Mouse (Mus musculus) adrenal gland, adult 2 months (tissue): ENCODE data around the gene Mrgpra2a. TPM values are rescaled to one million over a fixed set of nuclear protein-coding genes. Genes with fewer than 3 reads are reported as not detected.
"Not testable (repeated sequence)": the region's sequence is repeated elsewhere in the genome, so short reads cannot be mapped to it uniquely, and the experiment has no call there.

ENCODE experiments used
- DNase-seq: peaks from one replicate; pipeline ENCODE4 v3.0.0; 2021
- long read RNA-seq: library from polyadenylated mRNA; stranded (forward); transcript quantifications from one replicate; pipeline ENCODE4 v2.0.0, GENCODE M21; 2021
- polyA plus RNA-seq: library from polyadenylated mRNA; depleted of rRNA; stranded (reverse); fragments of >200 nt; gene quantifications from 2 replicates; pipeline ENCODE4 v1.2.3, GENCODE M21; 2012; rRNA removed
- total RNA-seq, 2 experiments: library from RNA; stranded (reverse); gene quantifications; 2 replicates each; pipeline ENCODE4 v1.2.3; 2021

Gene Mrgpra2a
- total RNA-seq (not detected), polyA plus RNA-seq (not detected in 2 replicates)
- long read RNA-seq, result 0 reads

DNA sequence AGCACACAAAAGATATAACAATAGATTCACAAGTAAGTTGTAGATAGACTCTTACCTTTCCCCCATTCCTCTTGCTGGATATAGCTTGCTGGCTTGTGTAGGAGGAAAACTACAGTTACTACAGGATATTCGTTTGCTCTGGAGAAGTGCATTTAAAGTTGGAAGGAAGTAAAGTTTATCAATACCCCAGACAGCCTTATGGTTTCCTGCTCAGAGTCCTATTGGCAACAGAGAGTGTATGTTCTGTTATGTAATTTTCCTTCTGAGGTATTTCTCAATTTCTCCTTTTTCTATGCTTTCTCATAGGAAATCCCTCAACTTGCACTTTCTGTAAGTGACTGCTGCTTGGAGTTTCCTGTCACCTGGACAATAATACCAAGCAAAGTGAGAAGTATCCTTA lies at the start of gene Mrgpra2a:
Gene Mrgpra2a (minus strand): TSS at position 125 of the 400 bp plus-strand sequence.
- DNase-seq, result not testable (repeated sequence)

DNA sequence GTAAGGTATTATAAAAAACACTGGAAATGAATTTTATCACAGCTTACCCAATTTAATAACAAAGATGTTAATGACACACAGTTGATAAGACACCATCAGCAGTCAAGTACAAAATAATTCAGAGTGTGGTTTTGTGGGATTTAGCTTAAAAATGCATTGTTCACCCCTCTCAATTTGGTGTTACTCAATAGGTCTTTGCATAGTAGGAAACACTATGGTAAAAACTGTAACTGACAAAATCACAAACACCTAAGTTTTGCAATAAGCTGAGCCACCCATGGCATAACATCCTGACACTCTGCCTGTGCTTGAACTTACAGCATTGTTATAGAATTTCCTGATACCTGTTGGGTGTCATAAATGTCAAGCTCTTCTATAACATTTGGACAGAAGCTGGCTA lies 39.3 kb upstream of the Mrgpra2a start:
- DNase-seq, result not testable (repeated sequence)

DNA sequence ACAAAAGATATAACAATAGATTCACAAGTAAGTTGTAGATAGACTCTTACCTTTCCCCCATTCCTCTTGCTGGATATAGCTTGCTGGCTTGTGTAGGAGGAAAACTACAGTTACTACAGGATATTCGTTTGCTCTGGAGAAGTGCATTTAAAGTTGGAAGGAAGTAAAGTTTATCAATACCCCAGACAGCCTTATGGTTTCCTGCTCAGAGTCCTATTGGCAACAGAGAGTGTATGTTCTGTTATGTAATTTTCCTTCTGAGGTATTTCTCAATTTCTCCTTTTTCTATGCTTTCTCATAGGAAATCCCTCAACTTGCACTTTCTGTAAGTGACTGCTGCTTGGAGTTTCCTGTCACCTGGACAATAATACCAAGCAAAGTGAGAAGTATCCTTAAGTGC lies 37.5 kb upstream of the Mrgpra2a start:
- not testable (repeated sequence) for DNase-seq

DNA sequence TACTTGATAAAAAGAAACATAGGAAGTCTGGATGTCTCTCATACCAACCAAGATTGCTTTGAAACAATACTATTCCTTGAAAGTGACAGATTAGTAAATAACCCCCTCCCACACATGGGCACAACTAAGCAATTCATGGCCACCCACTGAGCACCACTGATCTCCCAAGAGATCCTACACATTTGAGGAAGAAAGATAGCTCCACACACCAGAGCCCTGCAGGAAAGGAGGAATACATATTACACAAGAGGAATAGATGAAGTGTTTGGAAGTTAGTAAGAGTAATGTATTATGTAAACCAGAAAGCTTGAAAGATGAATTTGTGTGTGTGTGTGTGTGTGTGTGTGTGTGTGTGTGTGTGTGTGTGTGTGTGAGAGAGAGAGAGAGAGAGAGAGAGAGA lies 31.2 kb upstream of the Mrgpra2a start:
- DNase-seq, result not testable (repeated sequence)

DNA sequence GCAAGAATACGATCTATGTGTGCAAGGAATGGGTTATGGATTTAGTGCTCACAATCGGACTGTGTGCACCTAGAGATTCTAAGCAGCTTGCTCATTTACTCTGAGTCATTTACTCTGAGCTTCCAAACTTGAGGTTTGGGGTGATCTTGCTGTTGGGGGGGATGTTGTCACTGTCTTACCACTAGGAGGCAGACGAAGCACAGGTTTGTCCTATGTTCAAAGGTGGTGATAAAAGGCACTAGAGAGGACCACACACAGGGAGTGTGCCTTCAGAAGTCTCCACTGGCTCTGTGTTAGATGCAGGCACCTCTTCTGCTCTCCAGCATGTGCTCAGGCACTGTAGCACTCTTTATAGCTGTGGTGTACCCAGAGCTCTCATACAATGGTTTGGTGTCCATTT lies 22.0 kb upstream of the Mrgpra2a start:
- DNase-seq, result not testable (repeated sequence)

DNA sequence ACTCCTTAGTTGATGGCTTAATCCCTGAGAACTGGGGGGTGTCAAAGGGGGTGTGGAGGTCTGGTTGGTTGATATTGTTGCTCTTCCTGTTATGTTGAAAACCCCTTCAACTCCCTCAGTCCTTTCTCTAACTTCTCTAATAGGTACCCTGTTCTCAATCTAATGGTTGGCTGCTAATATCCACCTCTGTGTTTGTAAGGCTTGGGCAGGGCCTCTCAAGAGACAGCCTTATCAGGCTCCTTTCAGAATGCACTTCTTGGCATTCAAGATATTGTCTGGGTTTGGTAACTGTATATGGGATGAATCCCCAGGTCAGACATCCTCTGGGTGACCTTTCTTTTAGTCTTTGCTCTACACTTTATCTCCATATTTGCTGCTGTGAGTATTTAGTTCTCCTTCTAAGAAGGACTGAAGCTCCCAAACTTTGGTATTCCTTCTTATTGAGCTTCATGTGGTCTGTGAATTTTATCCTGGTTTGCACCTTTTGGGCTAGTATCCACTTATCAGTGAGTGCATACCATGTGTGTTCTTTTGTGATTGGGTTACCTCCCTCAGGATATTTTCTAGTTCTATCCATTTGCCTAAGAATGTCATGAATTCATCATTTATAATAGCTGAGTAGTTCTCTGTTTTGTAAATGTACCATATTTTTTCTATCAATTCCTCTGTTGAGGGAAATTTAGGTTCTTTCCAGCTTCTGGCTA lies 13.5 kb upstream of the Mrgpra2a start:
- DNase-seq, result not testable (repeated sequence)

DNA sequence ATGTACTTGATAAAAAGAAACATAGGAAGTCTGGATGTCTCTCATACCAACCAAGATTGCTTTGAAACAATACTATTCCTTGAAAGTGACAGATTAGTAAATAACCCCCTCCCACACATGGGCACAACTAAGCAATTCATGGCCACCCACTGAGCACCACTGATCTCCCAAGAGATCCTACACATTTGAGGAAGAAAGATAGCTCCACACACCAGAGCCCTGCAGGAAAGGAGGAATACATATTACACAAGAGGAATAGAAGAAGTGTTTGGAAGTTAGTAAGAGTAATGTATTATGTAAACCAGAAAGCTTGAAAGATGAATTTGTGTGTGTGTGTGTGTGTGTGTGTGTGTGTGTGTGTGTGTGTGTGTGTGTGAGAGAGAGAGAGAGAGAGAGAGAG lies 6.2 kb downstream of the Mrgpra2a start:
- not testable (repeated sequence) for DNase-seq

DNA sequence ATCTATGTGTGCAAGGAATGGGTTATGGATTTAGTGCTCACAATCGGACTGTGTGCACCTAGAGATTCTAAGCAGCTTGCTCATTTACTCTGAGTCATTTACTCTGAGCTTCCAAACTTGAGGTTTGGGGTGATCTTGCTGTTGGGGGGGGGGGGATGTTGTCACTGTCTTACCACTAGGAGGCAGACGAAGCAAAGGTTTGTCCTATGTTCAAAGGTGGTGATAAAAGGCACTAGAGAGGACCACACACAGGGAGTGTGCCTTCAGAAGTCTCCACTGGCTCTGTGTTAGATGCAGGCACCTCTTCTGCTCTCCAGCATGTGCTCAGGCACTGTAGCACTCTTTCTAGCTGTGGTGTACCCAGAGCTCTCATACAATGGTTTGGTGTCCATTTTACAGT lies 15.5 kb downstream of the Mrgpra2a start:
- DNase-seq, result not testable (repeated sequence)

DNA sequence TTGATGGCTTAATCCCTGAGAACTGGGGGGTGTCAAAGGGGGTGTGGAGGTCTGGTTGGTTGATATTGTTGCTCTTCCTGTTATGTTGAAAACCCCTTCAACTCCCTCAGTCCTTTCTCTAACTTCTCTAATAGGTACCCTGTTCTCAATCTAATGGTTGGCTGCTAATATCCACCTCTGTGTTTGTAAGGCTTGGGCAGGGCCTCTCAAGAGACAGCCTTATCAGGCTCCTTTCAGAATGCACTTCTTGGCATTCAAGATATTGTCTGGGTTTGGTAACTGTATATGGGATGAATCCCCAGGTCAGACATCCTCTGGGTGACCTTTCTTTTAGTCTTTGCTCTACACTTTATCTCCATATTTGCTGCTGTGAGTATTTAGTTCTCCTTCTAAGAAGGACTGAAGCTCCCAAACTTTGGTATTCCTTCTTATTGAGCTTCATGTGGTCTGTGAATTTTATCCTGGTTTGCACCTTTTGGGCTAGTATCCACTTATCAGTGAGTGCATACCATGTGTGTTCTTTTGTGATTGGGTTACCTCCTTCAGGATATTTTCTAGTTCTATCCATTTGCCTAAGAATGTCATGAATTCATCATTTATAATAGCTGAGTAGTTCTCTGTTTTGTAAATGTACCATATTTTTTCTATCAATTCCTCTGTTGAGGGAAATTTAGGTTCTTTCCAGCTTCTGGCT lies 24.0 kb downstream of the Mrgpra2a start:
- not testable (repeated sequence) for DNase-seq

DNA sequence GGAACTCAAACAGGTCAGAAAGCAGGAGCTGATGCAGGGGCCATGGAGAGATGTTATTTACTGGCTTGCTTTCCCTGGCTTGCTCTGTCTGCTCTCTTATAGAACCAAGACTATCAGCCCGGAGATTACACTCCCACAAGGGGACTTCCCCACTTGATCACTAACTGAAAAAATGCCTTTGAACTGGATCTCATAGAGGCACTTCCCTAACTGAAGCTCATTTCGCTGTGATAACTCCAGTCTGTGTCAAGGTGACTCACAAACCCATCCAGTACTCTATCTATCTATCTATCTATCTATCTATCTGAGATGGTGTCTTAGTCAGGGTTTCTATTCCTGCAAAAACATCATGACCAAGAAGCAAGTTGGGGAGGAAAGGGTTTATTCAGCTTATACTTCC lies 41.3 kb downstream of the Mrgpra2a start:
- no peak for DNase-seq

DNA sequence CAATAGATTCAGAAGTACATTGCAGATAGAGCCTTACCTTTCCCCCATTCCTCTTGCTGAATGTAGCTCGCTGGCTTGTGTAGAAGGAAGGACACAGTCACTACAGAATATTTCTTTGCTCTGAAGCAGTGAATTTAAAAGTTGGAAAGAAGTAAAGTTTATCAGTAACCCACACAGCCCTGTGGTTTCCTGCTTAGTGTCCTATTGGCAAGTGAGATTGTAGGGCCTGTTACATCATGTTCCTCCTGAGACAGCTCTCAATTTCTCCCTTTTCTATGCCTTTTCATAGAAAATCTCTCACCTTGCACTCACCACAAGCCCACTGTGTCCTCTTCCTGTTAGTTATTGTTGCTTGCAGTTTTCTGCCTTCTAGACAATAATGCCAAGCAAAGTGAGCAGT lies 42.4 kb downstream of the Mrgpra2a start:
- no peak for DNase-seq

DNA sequence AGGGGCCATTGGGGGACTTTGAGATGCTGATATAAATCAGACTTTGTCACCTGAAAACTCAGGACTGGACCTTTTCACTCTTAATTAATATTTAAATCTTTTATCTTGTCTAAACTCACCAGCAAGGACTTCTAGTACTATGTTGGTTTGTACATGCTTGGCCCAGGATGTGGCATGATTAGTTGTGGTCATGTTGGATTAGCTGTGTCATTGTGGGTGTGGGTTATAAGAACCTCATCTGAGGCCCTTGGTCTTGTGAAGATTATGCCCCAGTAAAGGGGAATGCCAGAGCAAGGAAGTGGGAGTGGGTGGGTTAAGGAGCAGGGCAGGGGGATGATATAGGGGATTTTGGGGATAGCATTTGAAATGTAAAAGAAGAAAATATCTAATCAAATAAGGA lies 50.8 kb downstream of the Mrgpra2a start:
- DNase-seq, result no peak

Other genes starting within 250 kb of the Mrgpra2a start
- gene Mrgpra6, start 247.2 kb downstream of the Mrgpra2a start, total RNA-seq, result not detected
- not detected in 2 replicates for gene Mrgpra6, start 247.2 kb downstream of the Mrgpra2a start, polyA plus RNA-seq
- gene Mrgpra9, start 199.3 kb downstream of the Mrgpra2a start, total RNA-seq, result not detected
- gene Mrgpra9, start 199.3 kb downstream of the Mrgpra2a start, polyA plus RNA-seq, result not detected in 2 replicates
- gene Mrgpra1, start 97.9 kb downstream of the Mrgpra2a start, total RNA-seq, result not detected
- not detected in 2 replicates for gene Mrgpra1, start 97.9 kb downstream of the Mrgpra2a start, polyA plus RNA-seq
- gene Mrgpra2b, start 76.7 kb upstream of the Mrgpra2a start, total RNA-seq, result not detected
- gene Mrgpra2b, start 76.7 kb upstream of the Mrgpra2a start, polyA plus RNA-seq, result 0.08 TPM in 1 of 2 replicates, not detected in the other
- gene Mrgpra3, start 149.2 kb upstream of the Mrgpra2a start, total RNA-seq, result not detected
- gene Mrgpra3, start 149.2 kb upstream of the Mrgpra2a start, polyA plus RNA-seq, result not detected in 2 replicates